Mouse (Mus musculus): ENCODE measurements around the gene Stx8. TPM values are rescaled to one million over a fixed set of nuclear protein-coding genes. Genes with fewer than 3 reads are reported as not detected.

The Stx8 gene
- total RNA-seq, 2 experiments from 2014 or later = 30.5 to 35.4 TPM

DNA sequence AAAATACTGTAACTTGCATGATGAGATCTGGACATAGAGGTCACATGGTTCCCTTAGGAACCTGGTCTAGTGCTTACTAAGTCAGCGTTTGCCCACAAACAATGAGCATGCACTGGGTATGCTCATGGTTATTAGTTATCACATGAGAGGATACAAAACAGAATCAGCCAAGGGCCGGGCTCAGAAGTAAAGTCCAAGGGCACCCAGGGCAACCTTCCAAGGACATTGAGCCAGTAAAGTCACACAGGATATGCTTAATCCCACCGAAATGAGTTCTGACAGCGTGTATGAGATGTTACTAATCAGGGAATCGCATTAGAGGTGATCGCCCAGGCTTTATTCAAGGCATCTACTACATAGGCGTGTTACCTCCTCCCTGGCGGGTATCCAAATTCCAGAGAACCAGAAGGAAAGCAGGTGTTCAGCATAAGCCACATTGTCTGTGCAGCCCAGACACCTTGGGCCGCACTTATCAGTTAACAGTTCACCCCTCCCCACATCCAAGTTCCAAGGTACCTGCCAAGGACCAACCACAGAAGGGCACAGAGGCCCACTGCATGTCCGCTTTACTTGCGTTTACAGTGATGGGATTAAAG lies 67.4 kb downstream of the Stx8 start:
- no peak for DNase-seq (ENCODE audit: low spot score in 2 of 2)

DNA sequence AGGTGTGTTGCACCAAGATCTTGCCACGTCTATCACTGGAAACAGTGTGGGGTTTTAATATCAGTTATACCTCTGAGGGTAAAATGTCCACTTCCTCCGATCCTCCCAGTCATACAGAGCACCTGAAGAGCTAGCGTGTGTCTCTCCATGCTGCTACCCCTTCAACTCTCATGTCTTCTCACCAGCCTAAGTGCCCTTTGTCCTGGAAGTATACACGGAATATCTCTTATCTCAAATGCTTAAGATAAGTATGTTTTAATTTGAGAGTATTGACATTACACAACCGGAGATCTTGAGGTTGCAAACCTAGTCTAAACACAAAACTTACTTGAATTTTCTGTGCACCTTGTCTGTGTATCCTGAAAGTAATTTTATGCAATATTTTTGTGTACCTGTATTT lies 68.4 kb downstream of the Stx8 start:
- no peak for DNase-seq (ENCODE audit: low spot score in 2 of 2)

GRCm38 (mm10) chr11:68035303-68035891 lies 69.4 kb downstream of the Stx8 start:
- no peak for DNase-seq (ENCODE audit: low spot score in 2 of 2)

- DNase-seq (ENCODE audit: low spot score in 2 of 2) = no peak
Measured at GRCm38 (mm10) chr11:68036133-68036959, 70.4 kb downstream of the Stx8 start.

DNA sequence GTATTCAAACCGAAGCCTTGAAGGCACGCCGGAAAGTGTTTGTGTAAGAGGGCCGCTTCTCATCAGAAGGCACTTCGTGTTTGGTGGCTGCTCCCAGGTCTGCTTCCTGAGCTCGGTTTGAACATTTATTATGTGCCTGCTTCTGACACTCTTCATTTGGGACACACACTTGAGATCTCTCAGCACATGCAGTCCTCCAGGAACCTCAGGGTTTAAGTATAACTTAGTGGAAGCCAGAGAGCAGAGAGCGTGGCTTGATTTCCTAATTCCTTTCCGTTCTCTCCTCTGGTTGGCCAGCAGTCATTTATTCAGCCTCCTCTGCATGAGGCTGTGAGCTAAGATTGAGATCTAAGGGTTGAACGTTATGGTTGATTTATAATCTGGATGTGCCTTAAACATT lies 71.1 kb downstream of the Stx8 start:
- no peak for DNase-seq (ENCODE audit: low spot score in 2 of 2)

GRCm38 (mm10) chr11:68038101-68038500 lies 72.1 kb downstream of the Stx8 start:
- DNase-seq (ENCODE audit: low spot score in 2 of 2) = no peak

DNA sequence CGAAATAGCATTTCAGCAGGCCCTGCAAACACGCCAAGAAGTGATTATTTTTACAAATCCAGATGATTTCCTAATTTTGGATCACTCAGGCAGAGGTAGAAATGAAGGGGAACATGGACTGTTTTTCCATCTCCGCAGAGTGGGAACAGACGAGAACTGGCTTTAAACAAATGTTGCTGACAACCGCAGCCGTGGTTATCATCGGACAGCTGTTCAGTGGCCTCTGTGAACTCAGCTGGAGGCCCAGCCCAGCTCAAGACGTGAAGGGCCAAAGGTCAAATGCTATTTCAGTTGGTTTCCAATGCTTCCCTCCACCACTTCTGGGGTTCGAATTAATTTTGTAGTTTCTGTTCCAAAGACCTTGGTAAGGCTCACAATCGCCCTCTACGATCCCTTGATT lies 78.2 kb downstream of the Stx8 start:
- no peak for DNase-seq (ENCODE audit: low spot score in 2 of 2)

- no peak for DNase-seq (ENCODE audit: low spot score in 2 of 2)
Measured at GRCm38 (mm10) chr11:68046916-68047315, 80.9 kb downstream of the Stx8 start.

- DNase-seq (ENCODE audit: low spot score in 2 of 2) = no peak
Measured at GRCm38 (mm10) chr11:68049261-68050165, 83.5 kb downstream of the Stx8 start.

GRCm38 (mm10) chr11:68050725-68051124 lies 84.7 kb downstream of the Stx8 start:
- DNase-seq (ENCODE audit: low spot score in 2 of 2) = no peak

GRCm38 (mm10) chr11:68051305-68051704 lies 85.3 kb downstream of the Stx8 start:
- no peak for DNase-seq (ENCODE audit: low spot score in 2 of 2)

- peak in 1 of 2 experiments; percentile 5 for DNase-seq (ENCODE audit: low spot score in 2 of 2)
Measured at GRCm38 (mm10) chr11:68058466-68059201, 92.6 kb downstream of the Stx8 start.

DNA sequence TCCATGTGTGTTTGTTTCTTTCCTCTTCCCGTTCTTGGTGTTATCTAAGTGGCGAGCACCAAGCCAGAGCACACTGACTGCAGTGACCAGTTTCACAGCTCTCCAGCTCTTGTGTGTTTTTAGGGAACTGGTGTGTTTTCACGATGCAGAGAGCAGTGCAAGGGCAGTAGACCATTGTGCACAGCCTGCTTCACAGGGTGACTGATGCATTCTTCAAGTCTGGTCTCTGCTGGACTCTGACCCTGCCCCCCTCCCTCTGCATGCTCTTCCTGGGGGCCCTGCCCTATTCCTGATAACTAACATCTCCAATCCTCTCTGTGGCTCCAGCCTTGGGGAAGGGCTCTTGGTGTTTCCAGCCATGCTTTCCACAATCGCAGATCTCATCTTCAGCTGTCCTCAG lies 94.7 kb downstream of the Stx8 start:
- DNase-seq (ENCODE audit: low spot score in 2 of 2) = no peak

DNA sequence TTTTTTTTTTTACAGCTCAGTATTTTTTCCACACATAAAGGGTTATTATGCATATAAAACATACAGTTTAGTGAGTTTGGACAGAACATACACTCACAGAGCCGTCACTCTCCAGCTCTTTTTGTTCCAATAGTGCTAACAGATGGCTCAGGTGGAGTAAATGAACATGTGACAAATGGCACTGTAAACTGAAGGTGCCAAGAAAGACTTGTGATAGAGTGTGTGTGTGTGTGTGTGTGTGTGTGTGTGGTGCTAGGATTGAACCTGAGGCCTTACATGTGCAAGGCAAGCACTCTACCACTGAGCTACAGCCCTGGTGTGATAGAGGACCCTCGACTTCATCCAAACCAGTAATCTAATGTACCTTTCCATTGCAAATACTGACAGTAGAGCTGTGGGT lies 96.1 kb downstream of the Stx8 start:
- DNase-seq (ENCODE audit: low spot score in 2 of 2) = no peak

- no peak for DNase-seq (ENCODE audit: low spot score in 2 of 2)
Measured at GRCm38 (mm10) chr11:68067806-68068205, 101.8 kb downstream of the Stx8 start.

DNA sequence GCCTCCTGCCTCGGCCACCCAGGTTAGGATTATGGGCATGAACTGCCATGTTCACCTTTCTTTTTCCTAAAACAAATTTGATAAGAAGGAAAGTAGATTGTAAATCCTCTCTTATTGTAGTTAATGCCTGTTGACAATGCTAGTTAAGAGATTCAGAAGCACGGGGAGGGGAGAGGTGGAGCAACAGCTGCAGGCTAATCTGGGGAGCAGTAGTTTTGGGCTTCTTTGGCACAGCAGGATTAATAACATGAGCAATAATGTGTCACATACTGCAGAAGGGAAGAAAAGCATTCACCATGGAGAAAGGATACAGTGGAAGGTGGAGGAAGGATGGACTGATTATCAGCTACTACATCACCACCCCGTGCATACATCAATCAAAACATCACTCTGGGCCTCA lies 104.1 kb downstream of the Stx8 start:
- no peak for DNase-seq (ENCODE audit: low spot score in 2 of 2)

DNA sequence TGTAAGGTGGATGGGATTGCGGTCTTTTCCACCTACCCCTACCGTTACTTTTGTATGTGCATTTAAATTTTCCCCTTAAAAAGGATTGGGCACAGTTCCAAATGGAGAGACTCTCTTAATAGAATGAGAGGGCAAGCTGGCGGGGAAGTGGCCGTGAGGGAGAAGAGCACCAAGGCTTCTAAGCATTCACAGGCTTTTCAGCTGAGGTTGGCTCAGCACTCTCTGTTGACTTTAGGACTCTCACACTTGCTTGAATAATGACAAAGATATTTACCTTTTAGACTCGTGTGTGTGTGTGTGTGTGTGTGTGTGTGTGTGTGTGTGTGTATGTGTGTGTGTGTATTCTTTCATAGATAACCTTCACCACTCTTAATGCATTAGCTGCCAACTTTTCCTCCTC lies 105.8 kb downstream of the Stx8 start:
- DNase-seq (ENCODE audit: low spot score in 2 of 2) = no peak

DNA sequence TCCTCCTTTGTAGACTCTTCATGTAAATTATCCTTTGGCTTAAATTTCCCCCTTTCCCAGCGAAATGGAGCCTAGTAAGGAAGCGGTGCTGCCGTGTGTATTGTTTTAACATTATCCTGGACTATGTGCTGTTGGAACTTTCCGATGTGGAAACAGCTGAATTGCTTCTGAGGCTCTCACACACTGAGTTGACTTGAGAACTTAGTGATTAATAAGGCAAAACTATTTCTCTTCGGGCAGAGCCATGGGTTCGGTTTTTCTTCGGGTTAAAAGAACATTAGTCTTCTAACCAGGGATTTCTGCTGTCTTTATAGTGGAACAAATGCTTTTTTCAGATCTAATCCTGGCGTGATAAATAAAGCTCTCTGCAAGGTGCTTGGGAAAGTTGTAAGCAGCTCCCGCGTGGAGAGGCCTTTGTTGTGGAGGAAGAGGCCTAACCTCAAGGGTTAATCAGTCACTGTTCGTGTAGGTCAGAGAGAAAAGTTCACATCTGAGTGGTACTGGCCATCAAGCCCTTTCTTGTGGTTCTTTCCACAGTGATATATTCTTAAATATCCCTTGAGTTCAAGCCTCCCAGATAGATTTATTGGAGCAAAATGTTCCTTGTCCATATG lies 106.7 kb downstream of the Stx8 start:
- no peak for DNase-seq (ENCODE audit: low spot score in 2 of 2)

DNA sequence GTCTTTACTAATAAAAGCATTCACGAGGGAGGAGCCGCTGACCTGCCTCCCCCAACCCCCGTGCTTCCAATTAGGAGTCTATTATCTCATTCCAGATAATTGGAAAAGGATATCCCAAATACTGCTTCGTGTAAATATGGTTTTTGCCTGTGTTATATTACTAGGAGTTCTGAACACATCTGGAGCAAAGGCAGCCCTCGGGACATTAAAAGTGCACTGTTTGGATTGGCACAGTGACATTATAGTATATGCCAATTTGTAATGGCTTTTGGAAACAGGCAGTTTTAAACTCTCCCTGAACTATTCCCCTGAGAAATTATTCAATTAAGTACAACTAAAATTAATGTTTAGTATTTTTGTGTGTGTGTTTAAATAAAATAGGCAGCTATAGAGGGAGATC lies 108.7 kb downstream of the Stx8 start:
- no peak for DNase-seq (ENCODE audit: low spot score in 2 of 2)

GRCm38 (mm10) chr11:68075331-68075730 lies 109.3 kb downstream of the Stx8 start:
- no peak for DNase-seq (ENCODE audit: low spot score in 2 of 2)
